Mouse (Mus musculus) CH12.LX (cell line): ENCODE measurements around the gene Gm4981. TPM values are rescaled to one million over a fixed set of nuclear protein-coding genes. Genes with fewer than 3 reads are reported as not detected.

ENCODE experiments used
- DNase-seq: peaks from one replicate; pipeline ENCODE4 v3.0.0-alpha.2; 2013; ENCODE audit errors: extremely low read depth
- H3K27ac ChIP-seq: 2 replicates; pipeline ENCODE4 v1.5.1; 2012; ENCODE audit warnings: low read depth, mild to moderate bottlenecking, control low read depth, moderate library complexity; ENCODE audit not compliant: insufficient read depth
- H3K27me3 ChIP-seq: replicated peaks from 2 replicates; pipeline ENCODE3; 2012; ENCODE audit warnings: inconsistent platforms
- H3K36me3 ChIP-seq, 2 experiments: replicated peaks in 1 of 2; 2 replicates each; pipeline versions ENCODE3 to v1.6.1; 2012; ENCODE audit warnings: inconsistent platforms in 1 of 2, low read length in 1 of 2, mild to moderate bottlenecking in 1 of 2, mixed read lengths in 1 of 2, moderate library complexity in 1 of 2; ENCODE audit not compliant: control insufficient read depth in 1 of 2, insufficient read depth in 1 of 2
- H3K4me1 ChIP-seq, 2 experiments: 2 replicates each; pipeline ENCODE4 v1.6.1; 2012; ENCODE audit warnings: inconsistent platforms in 1 of 2, moderate library complexity in 1 of 2; ENCODE audit not compliant: insufficient read depth in 2 of 2, control insufficient read depth in 1 of 2
- H3K4me2 ChIP-seq: 2 replicates; pipeline ENCODE4 v1.6.1; 2012; ENCODE audit warnings: low read depth, mild to moderate bottlenecking, control low read depth; ENCODE audit not compliant: poor library complexity, insufficient read depth, severe bottlenecking
- H3K4me3 ChIP-seq, 3 experiments: fragments of 150-350 bp in 1 of 3; sonication (generic) in 1 of 3; replicated peaks in 1 of 3; 2 replicates each; pipeline versions ENCODE3 to v1.5.1; 2011 to 2012; ENCODE audit warnings: low read depth in 2 of 3, low read length in 2 of 3, mild to moderate bottlenecking in 2 of 3, moderate library complexity in 2 of 3, control low read depth in 1 of 3, improper control_type of control experiment in 1 of 3, inconsistent platforms in 1 of 3, mixed read lengths in 1 of 3; ENCODE audit not compliant: poor library complexity in 1 of 3
- H3K79me2 ChIP-seq: replicated peaks from 2 replicates; pipeline ENCODE4 v1.6.1; 2012; ENCODE audit warnings: mild to moderate bottlenecking, moderate library complexity; ENCODE audit not compliant: control insufficient read depth, poor library complexity, insufficient read depth, severe bottlenecking; ENCODE audit errors: extremely low read depth
- H3K9ac ChIP-seq: 2 replicates; pipeline ENCODE4 v1.6.1; 2012; ENCODE audit warnings: low read depth, mild to moderate bottlenecking, control low read depth, moderate library complexity; ENCODE audit not compliant: insufficient read depth
- H3K9me3 ChIP-seq: replicated peaks from 2 replicates; pipeline ENCODE3; 2012; ENCODE audit warnings: low read length, inconsistent platforms, mixed read lengths
- CHD2 ChIP-seq: IDR thresholded peaks from 2 replicates; pipeline ENCODE4 v1.6.1; 2011; ENCODE audit warnings: low read length, improper control_type of control experiment
- CTCF ChIP-seq, 2 experiments: IDR thresholded peaks in 1 of 2; conservative IDR thresholded peaks in 1 of 2; 2 replicates each; pipeline ENCODE4 v1.5.1; 2011 to 2012; ENCODE audit warnings: low read depth in 2 of 2, low read length in 2 of 2, improper control_type of control experiment in 1 of 2, inconsistent platforms in 1 of 2, mild to moderate bottlenecking in 1 of 2, moderate library complexity in 1 of 2
- E2F4 ChIP-seq: IDR thresholded peaks from 2 replicates; pipeline ENCODE4 v1.6.1; 2011; ENCODE audit warnings: low read depth, low read length, improper control_type of control experiment; ENCODE audit not compliant: insufficient replicate concordance
- ELF1 ChIP-seq: IDR thresholded peaks from 2 replicates; pipeline ENCODE4 v1.6.1; 2014; ENCODE audit warnings: low read depth, mild to moderate bottlenecking, inconsistent platforms, low read length, improper control_type of control experiment
- EP300 ChIP-seq: IDR thresholded peaks from 2 replicates; pipeline ENCODE4 v1.6.1; 2011; ENCODE audit warnings: low read length, improper control_type of control experiment
- HCFC1 ChIP-seq: IDR thresholded peaks from 2 replicates; pipeline ENCODE4 v1.6.1; 2012; ENCODE audit warnings: low read depth, mild to moderate bottlenecking, inconsistent platforms, low read length, improper control_type of control experiment
- IRF4 ChIP-seq: IDR thresholded peaks from 2 replicates; pipeline ENCODE4 v1.6.1; 2014; ENCODE audit warnings: low read depth, mild to moderate bottlenecking, inconsistent platforms, low read length, improper control_type of control experiment
- MAZ ChIP-seq: IDR thresholded peaks from 2 replicates; pipeline ENCODE4 v1.6.1; 2012; ENCODE audit warnings: low read depth, mild to moderate bottlenecking, inconsistent platforms, low read length, improper control_type of control experiment, moderate library complexity
- NELFE ChIP-seq: IDR thresholded peaks from 2 replicates; pipeline ENCODE4 v1.6.1; 2011; ENCODE audit warnings: low read depth, low read length, improper control_type of control experiment
- POLR2A ChIP-seq: IDR thresholded peaks from 2 replicates; pipeline ENCODE4 v1.6.1; 2011; ENCODE audit warnings: low read depth, mild to moderate bottlenecking, improper control_type of control experiment, low read length
- RAD21 ChIP-seq: IDR thresholded peaks from 2 replicates; pipeline ENCODE4 v1.6.1; 2011; ENCODE audit warnings: low read depth, mild to moderate bottlenecking, low read length, improper control_type of control experiment, moderate library complexity
- SMC3 ChIP-seq: IDR thresholded peaks from 2 replicates; pipeline ENCODE4 v1.6.1; 2011; ENCODE audit warnings: low read depth, low read length, improper control_type of control experiment
- TBP ChIP-seq: conservative IDR thresholded peaks from 2 replicates; pipeline ENCODE4 v1.6.1; 2011; ENCODE audit warnings: low read depth, low read length, improper control_type of control experiment
- UBTF ChIP-seq: IDR thresholded peaks from 2 replicates; pipeline ENCODE4 v1.6.1; 2012; ENCODE audit warnings: low read depth, mild to moderate bottlenecking, inconsistent platforms, low read length, improper control_type of control experiment, moderate library complexity
- USF1 ChIP-seq: IDR thresholded peaks from 2 replicates; pipeline ENCODE4 v1.6.1; 2014; ENCODE audit warnings: low read depth, mild to moderate bottlenecking, inconsistent platforms, low read length, improper control_type of control experiment
- ZKSCAN1 ChIP-seq: IDR thresholded peaks from 2 replicates; pipeline ENCODE4 v1.6.1; 2012; ENCODE audit warnings: low read depth, inconsistent platforms, low read length, improper control_type of control experiment, borderline replicate concordance
- ZNF384 ChIP-seq: IDR thresholded peaks from 2 replicates; pipeline ENCODE4 v1.6.1; 2012; ENCODE audit warnings: low read depth, low read length, improper control_type of control experiment, inconsistent platforms
- dilution Hi-C: fragments of 300-500 bp; cut with MboI; formaldehyde crosslinking; loops from 2 replicates; pipeline ENCODE4 v1.14.3; 2020; ENCODE audit warnings: low sequenced_read_pairs; ENCODE audit not compliant: extremely low pct_unique_long_range_greater_than_20kb, extremely low pct_ligation_motif_present
- in situ Hi-C: fragments of 300-500 bp; cut with MboI; formaldehyde crosslinking; loops from 3 replicates; pipeline ENCODE4 v1.14.3; 2019; ENCODE audit warnings: low sequenced_read_pairs, low pct_ligation_motif_present, low pct_unique_long_range_greater_than_20kb, mixed read lengths
- polyA plus RNA-seq: library from polyadenylated mRNA; unstranded; fragments of >175 nt; gene quantifications from 2 replicates; pipeline ENCODE4 v1.2.1, GENCODE M21; 2012; ENCODE audit warnings: low read depth; ENCODE audit not compliant: insufficient read length
- total RNA-seq, 2 experiments: library from RNA; depleted of rRNA; stranded (reverse); fragments of 300-350 nt in 1 of 2; fragments of >200 nt in 1 of 2; gene quantifications; 2 replicates each; pipeline ENCODE4 v1.2.3; 2012 to 2014

The Gm4981 gene
- total and polyA plus RNA-seq, 3 experiments, result not detected

DNA sequence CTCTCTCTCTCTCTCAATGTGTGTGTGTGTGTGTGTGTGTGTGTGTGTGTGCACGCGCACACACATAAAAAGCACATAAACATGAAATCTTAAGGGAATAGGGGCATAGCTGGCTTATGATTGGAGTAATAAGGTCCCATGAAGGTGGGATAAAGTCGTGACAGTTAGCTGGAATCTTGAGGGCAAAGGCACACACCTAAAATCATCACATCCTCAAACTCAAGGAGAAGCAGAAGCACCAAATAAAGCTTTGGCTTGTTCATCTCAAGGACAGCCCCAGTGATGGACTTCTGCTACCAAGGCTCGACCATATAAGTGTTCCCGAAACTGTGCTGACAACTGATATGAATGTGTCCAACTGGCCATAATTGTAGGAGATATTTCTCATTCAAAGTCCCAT lies 21.6 kb downstream of the Gm4981 start:
- TF ChIP-seq POLR2A, result no peak
- no peaks in the 10 kb centered on the region for H3K36me3 ChIP-seq
- in situ Hi-C loops (no loop called here), dilution Hi-C loops (no loop called here)
- no peaks in the 10 kb centered on the region for H3K4me1 ChIP-seq
- H3K27ac ChIP-seq, result no peak overlapping the region
- no peak overlapping the region for H3K9ac ChIP-seq
- H3K79me2 ChIP-seq, result no peaks in the 10 kb centered on the region
- DNase-seq, result no peak
- no peak overlapping the region for H3K4me2 ChIP-seq
- H3K9me3 ChIP-seq, result no peaks in the 10 kb centered on the region
- no peak overlapping the region for H3K4me3 ChIP-seq
- H3K27me3 ChIP-seq, result peaks cover 88% of the 10 kb centered on the region

DNA sequence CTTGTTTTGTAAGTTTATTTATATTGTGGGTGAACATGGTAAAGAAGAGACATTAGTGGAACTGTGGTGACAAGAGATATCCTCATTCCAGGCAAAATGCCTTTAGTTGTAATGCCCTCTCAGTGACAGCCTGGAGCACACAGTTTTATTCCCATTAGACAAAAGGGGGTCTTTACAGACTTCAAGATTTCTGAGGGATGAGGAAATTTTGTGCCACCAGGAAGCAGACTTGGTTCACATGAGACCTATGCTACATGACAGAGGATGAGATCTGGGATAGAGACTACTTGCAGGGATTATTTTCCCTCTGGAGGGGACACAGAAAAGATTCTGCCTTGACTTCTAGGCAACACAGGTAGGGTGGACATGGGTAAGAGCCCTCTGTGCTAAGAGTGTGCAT lies 22.0 kb downstream of the Gm4981 start:
- H3K27ac ChIP-seq, result no peak overlapping the region
- H3K9me3 ChIP-seq, result no peaks in the 10 kb centered on the region
- H3K4me1 ChIP-seq, result no peaks in the 10 kb centered on the region
- in situ Hi-C loops (no loop called here), dilution Hi-C loops (no loop called here)
- no peak overlapping the region for H3K4me3 ChIP-seq
- TF ChIP-seq CTCF (conservative IDR thresholded peaks at IDR 0.05 in 1 of 2, IDR thresholded peaks at IDR 0.05 in 1 of 2; ENCODE audit: low read depth in 2 of 2, low read length in 2 of 2) (no peak), MAZ (no peak), UBTF (no peak), EP300 (no peak), NELFE (no peak), E2F4 (no peak), HCFC1 (no peak), ELF1 (no peak)
- H3K79me2 ChIP-seq, result no peaks in the 10 kb centered on the region
- DNase-seq, result no peak
- H3K27me3 ChIP-seq, result peaks cover 90% of the 10 kb centered on the region
- no peaks in the 10 kb centered on the region for H3K36me3 ChIP-seq
- no peak overlapping the region for H3K9ac ChIP-seq
- no peak overlapping the region for H3K4me2 ChIP-seq

DNA sequence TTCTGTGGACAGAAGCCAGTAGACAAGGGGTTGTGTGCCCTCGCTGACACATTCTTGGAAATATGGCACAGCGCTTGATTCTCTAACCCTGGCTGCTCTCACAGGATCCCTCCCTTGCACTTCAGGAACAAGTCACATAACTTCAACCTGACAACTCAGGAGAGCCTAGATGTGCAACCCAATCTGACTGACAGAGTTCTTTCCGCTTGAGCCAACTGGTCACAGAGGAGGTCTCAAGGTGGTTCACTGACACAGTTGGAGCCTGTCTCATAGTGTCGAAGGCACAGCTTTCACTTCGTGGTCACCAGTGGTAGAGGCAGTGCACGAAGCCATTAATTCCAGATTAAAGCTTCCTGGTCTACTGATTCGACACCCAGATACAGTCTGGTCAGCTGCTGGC lies 24.3 kb downstream of the Gm4981 start:
- Histone ChIP-seq H3K9ac (no peak overlapping the region), H3K4me2 (no peak overlapping the region), H3K36me3 (no peaks in the 10 kb centered on the region), H3K9me3 (no peaks in the 10 kb centered on the region), H3K27me3 (peaks cover 88% of the 10 kb centered on the region), H3K79me2 (no peaks in the 10 kb centered on the region), H3K27ac (no peak overlapping the region), H3K4me1 (no peaks in the 10 kb centered on the region), H3K4me3 (no peak overlapping the region)
- dilution Hi-C loops (no loop called here), in situ Hi-C loops (no loop called here)
- no peak for DNase-seq
- TF ChIP-seq IRF4 (no peak), E2F4 (no peak), CHD2 (no peak), HCFC1 (no peak), SMC3 (no peak), ZKSCAN1 (no peak), ZNF384 (no peak), USF1 (no peak), RAD21 (no peak), TBP (no peak)
- TF ChIP-seq, all 38 proteins: peak for 0
